Mouse (Mus musculus): ENCODE data around the gene Tmem140. TPM values are rescaled to one million over a fixed set of nuclear protein-coding genes. Genes with fewer than 3 reads are reported as not detected.

Tmem140 gene
- polyA plus RNA-seq, 1 experiment, result 7.3 TPM

DNA sequence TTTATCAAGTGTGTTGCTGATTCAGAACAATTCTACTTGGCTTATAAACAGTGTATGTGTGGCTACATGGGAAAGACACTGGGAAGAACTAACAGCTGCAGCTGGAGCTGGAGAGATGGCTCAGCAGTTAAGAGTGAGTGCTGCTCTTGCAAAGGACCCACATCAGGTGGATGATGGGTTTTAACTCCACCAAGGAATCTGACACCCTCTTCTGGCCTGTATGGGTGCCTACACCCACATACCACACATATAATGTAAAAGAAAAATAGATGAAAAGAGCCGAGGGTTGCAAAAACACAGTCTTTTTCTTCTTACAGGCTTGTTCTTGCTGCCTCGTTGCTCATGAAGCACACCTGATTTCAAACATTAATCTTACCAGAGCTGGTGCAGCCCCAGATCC is 43.2 kb downstream of the Tmem140 start:
- Histone ChIP-seq H3K4me1 (ENCODE audit: control insufficient read depth, insufficient read depth, low read length) (no peaks in the 10 kb centered on the region), H3K27ac (ENCODE audit: insufficient read depth, low read length) (no peak overlapping the region), H3K4me3 (ENCODE audit: insufficient read depth, low read length) (no peak overlapping the region)
- TF ChIP-seq CTCF (IDR thresholded peaks at IDR 0.05; ENCODE audit: borderline replicate concordance, insufficient read depth, low read length) (no peak), POLR2A (IDR thresholded peaks at IDR 0.05; ENCODE audit: low read depth, low read length) (no peak)

GRCm38 (mm10) chr6:34906661-34907060 is 43.7 kb downstream of the Tmem140 start:
- Histone ChIP-seq H3K27ac (ENCODE audit: insufficient read depth, low read length) (no peak overlapping the region), H3K4me1 (ENCODE audit: control insufficient read depth, insufficient read depth, low read length) (no peaks in the 10 kb centered on the region), H3K4me3 (ENCODE audit: insufficient read depth, low read length) (no peak overlapping the region)
- TF ChIP-seq CTCF (IDR thresholded peaks at IDR 0.05; ENCODE audit: borderline replicate concordance, insufficient read depth, low read length), result no peak

GRCm38 (mm10) chr6:34907121-34907614 is 44.2 kb downstream of the Tmem140 start:
- no peak overlapping the region for H3K4me3 ChIP-seq (ENCODE audit: insufficient read depth, low read length)
- no peaks in the 10 kb centered on the region for H3K4me1 ChIP-seq (ENCODE audit: control insufficient read depth, insufficient read depth, low read length)
- H3K27ac ChIP-seq (ENCODE audit: insufficient read depth, low read length), result no peak overlapping the region
- no peak for TF ChIP-seq CTCF (IDR thresholded peaks at IDR 0.05; ENCODE audit: borderline replicate concordance, insufficient read depth, low read length)
- TF ChIP-seq POLR2A (IDR thresholded peaks at IDR 0.05; ENCODE audit: low read depth, low read length), result no peak

- Histone ChIP-seq H3K4me1 (ENCODE audit: control insufficient read depth, insufficient read depth, low read length) (no peaks in the 10 kb centered on the region), H3K4me3 (ENCODE audit: insufficient read depth, low read length) (no peak overlapping the region), H3K27ac (ENCODE audit: insufficient read depth, low read length) (no peak overlapping the region)
- TF ChIP-seq CTCF (IDR thresholded peaks at IDR 0.05; ENCODE audit: borderline replicate concordance, insufficient read depth, low read length), result no peak
- TF ChIP-seq POLR2A (IDR thresholded peaks at IDR 0.05; ENCODE audit: low read depth, low read length), result no peak
Measured at GRCm38 (mm10) chr6:34907696-34908260, 44.8 kb downstream of the Tmem140 start.

GRCm38 (mm10) chr6:34909631-34910345 is 46.8 kb downstream of the Tmem140 start:
- no peak overlapping the region for H3K27ac ChIP-seq (ENCODE audit: insufficient read depth, low read length)

GRCm38 (mm10) chr6:34910371-34911219 is 47.6 kb downstream of the Tmem140 start, which contains the start of gene Wdr91:
TSS of gene Wdr91 (minus strand) at chr6:34910876.
- Histone ChIP-seq H3K4me1 (ENCODE audit: control insufficient read depth, insufficient read depth, low read length) (no peaks in the 10 kb centered on the region), H3K4me3 (ENCODE audit: insufficient read depth, low read length) (peak within 1 kb of the TSS; percentile 56), H3K27ac (ENCODE audit: insufficient read depth, low read length) (no peak within 1 kb of the TSS)
- TF ChIP-seq POLR2A (IDR thresholded peaks at IDR 0.05; ENCODE audit: low read depth, low read length), result peak; percentile 83
- no peak for TF ChIP-seq CTCF (IDR thresholded peaks at IDR 0.05; ENCODE audit: borderline replicate concordance, insufficient read depth, low read length)

More at GRCm38 (mm10) chr6:34909631-34910345, 46.8 kb downstream of the Tmem140 start:
- no peak for TF ChIP-seq POLR2A (IDR thresholded peaks at IDR 0.05; ENCODE audit: low read depth, low read length)
- no peak for TF ChIP-seq CTCF (IDR thresholded peaks at IDR 0.05; ENCODE audit: borderline replicate concordance, insufficient read depth, low read length)
- no peaks in the 10 kb centered on the region for H3K4me1 ChIP-seq (ENCODE audit: control insufficient read depth, insufficient read depth, low read length)
- H3K4me3 ChIP-seq (ENCODE audit: insufficient read depth, low read length), result peak overlapping the region; percentile 56

GRCm38 (mm10) chr6:34913341-34914040 is 50.5 kb downstream of the Tmem140 start:
- Histone ChIP-seq H3K27ac (ENCODE audit: insufficient read depth, low read length) (no peak overlapping the region), H3K4me1 (ENCODE audit: control insufficient read depth, insufficient read depth, low read length) (no peaks in the 10 kb centered on the region), H3K4me3 (ENCODE audit: insufficient read depth, low read length) (no peak overlapping the region)
- no peak for TF ChIP-seq CTCF (IDR thresholded peaks at IDR 0.05; ENCODE audit: borderline replicate concordance, insufficient read depth, low read length)
- no peak for TF ChIP-seq POLR2A (IDR thresholded peaks at IDR 0.05; ENCODE audit: low read depth, low read length)

DNA sequence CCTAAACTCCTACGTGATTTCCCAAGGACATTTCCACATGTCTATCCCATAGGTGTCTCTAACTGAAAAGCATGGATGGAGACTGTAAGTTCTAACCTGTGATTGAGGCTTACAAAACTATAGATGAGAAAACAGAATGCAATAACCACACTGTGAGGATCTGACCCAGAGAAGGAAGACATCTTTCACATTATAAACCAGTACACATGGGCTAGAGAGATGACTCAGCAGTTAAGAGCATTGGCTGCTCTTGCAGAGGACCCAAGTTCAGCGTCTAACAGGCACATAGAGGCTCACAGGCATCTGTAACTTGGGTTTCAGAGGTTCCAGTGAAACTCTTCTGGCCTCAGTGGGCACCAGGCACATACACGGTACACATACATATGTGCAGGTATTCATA is 51.5 kb downstream of the Tmem140 start:
- H3K4me1 ChIP-seq (ENCODE audit: control insufficient read depth, insufficient read depth, low read length), result no peaks in the 10 kb centered on the region
- H3K4me3 ChIP-seq (ENCODE audit: insufficient read depth, low read length), result no peak overlapping the region
- no peak for TF ChIP-seq POLR2A (IDR thresholded peaks at IDR 0.05; ENCODE audit: low read depth, low read length)
- TF ChIP-seq CTCF (IDR thresholded peaks at IDR 0.05; ENCODE audit: borderline replicate concordance, insufficient read depth, low read length), result no peak
- no peak overlapping the region for H3K27ac ChIP-seq (ENCODE audit: insufficient read depth, low read length)

DNA sequence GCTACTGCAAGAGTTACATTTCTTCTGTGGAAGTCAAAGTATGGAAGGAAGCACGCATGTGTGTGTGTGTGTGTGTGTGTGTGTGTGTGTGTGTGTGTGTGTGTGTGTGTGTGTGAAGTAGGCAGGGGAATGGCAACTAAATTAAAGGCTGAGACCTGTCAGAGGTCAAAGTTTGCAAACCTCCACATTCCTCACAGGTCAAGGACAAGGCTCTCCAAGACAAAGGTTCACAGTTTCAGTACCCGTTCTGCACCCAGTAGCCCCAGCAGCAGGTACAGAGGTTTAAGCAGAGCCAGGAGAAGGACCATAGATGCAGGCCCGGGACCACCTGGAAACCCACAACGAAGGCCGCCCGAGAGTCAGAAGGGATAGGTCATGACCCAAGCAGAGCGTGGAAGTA is 56.2 kb downstream of the Tmem140 start:
- Histone ChIP-seq H3K4me1 (ENCODE audit: control insufficient read depth, insufficient read depth, low read length) (no peaks in the 10 kb centered on the region), H3K27ac (ENCODE audit: insufficient read depth, low read length) (no peak overlapping the region)
- TF ChIP-seq CTCF (IDR thresholded peaks at IDR 0.05; ENCODE audit: borderline replicate concordance, insufficient read depth, low read length) (no peak), POLR2A (IDR thresholded peaks at IDR 0.05; ENCODE audit: low read depth, low read length) (no peak)

More for the DNA sequence above, 56.2 kb downstream of the Tmem140 start:
- H3K4me3 ChIP-seq (ENCODE audit: insufficient read depth, low read length), result no peak overlapping the region
